ENCODE assay signal across 16 mouse cellular contexts in genomic region chr2:180712037-180712689, GRCm38 (mm10). TPM values are rescaled to one million over a fixed set of nuclear protein-coding genes. Genes with fewer than 3 reads are reported as not detected.
DNase-seq lines count a peak whose midpoint lies in the region; ATAC-seq and TF ChIP-seq lines count a peak whose summit lies in the region.
"Had no signal": no experiment of that assay in that cellular context is flagged by ENCODE, and none has a peak within 500 bp of the region (broad histone marks: within the 10 kb centered on the region; RNA-seq: fewer than 3 reads in every experiment).

No protein-coding gene starts in this region.

- 85% methylated on average over 5 of the region's 5 CpGs for WGBS in heart, embryonic 11.5 days (ENCODE audit: insufficient replicate concordance)
- 30% methylated on average over 5 of the region's 5 CpGs for WGBS in liver, embryonic 16.5 days (ENCODE audit: insufficient replicate concordance)
- 93% methylated on average over 5 of the region's 5 CpGs for WGBS in intestine, embryonic 16.5 days

- no peaks in the 10 kb centered on the region for H3K9me3 ChIP-seq in heart, embryonic 11.5 days (replicated peaks; ENCODE audit: control insufficient read depth, low read length)
- no peaks in the 10 kb centered on the region for H3K9me3 ChIP-seq in MEL (replicated peaks; ENCODE audit: insufficient read depth, low read length)
- no peaks in the 10 kb centered on the region for H3K9me3 ChIP-seq in erythroblast, embryonic 14.5 days (ENCODE audit: control insufficient read depth, low read length)
- no peaks in the 10 kb centered on the region for H3K9me3 ChIP-seq in liver, embryonic 16.5 days (replicated peaks; ENCODE audit: control insufficient read depth, low read length)
- H3K9me3 ChIP-seq in intestine, embryonic 16.5 days (ENCODE audit: control insufficient read depth, low read length) = no peaks in the 10 kb centered on the region
- H3K9me3 ChIP-seq: embryonic facial prominence, embryonic 13.5 days; hindbrain, embryonic 13.5 days; midbrain, embryonic 15.5 days had no signal

- peaks cover 19% of the 10 kb centered on the region for H3K4me1 ChIP-seq in heart, embryonic 11.5 days (ENCODE audit: control insufficient read depth, insufficient read depth, low read length)
- H3K4me1 ChIP-seq in MEL (ENCODE audit: control insufficient read depth in 1 of 2, insufficient read depth in 2 of 2, low read length in 2 of 2) = peaks cover 4 to 16% of the 10 kb centered on the region in 2 experiments
- peaks cover 58% of the 10 kb centered on the region for H3K4me1 ChIP-seq in erythroblast, embryonic 14.5 days (ENCODE audit: control insufficient read depth)
- peaks cover 36% of the 10 kb centered on the region for H3K4me1 ChIP-seq in liver, embryonic 16.5 days (ENCODE audit: control insufficient read depth, low read depth, low read length)
- H3K4me1 ChIP-seq in intestine, embryonic 16.5 days (ENCODE audit: control insufficient read depth, insufficient read depth, low read length) = peaks cover 14% of the 10 kb centered on the region

- peaks cover 9% of the 10 kb centered on the region; the same call in 1 of the 2 replicates for H3K36me3 ChIP-seq in heart, embryonic 11.5 days (ENCODE audit: control insufficient read depth, insufficient read depth, low read length)
- peaks cover 9 to 32% of the 10 kb centered on the region in 2 experiments for H3K36me3 ChIP-seq in MEL (ENCODE audit: control insufficient read depth in 1 of 2, insufficient read depth in 2 of 2, low read length in 2 of 2)
- peaks cover 60% of the 10 kb centered on the region for H3K36me3 ChIP-seq in erythroblast, embryonic 14.5 days (ENCODE audit: control insufficient read depth)
- H3K36me3 ChIP-seq in liver, embryonic 16.5 days (ENCODE audit: control insufficient read depth, insufficient read depth) = peaks cover 27% of the 10 kb centered on the region
- H3K36me3 ChIP-seq in intestine, embryonic 16.5 days (ENCODE audit: control insufficient read depth, insufficient read depth, low read length) = peaks cover 6% of the 10 kb centered on the region; the same call in 1 of the 2 replicates

- no peaks in the 10 kb centered on the region for H3K27me3 ChIP-seq in heart, embryonic 11.5 days (ENCODE audit: control insufficient read depth, insufficient read depth, low read length)
- no peaks in the 10 kb centered on the region for H3K27me3 ChIP-seq in MEL (ENCODE audit: control insufficient read depth in 1 of 2, insufficient read depth in 2 of 2, low read length in 2 of 2)
- no peaks in the 10 kb centered on the region for H3K27me3 ChIP-seq in erythroblast, embryonic 14.5 days (ENCODE audit: control insufficient read depth)
- H3K27me3 ChIP-seq in liver, embryonic 16.5 days (ENCODE audit: control insufficient read depth, insufficient read depth, low read depth, low read length) = no peaks in the 10 kb centered on the region
- H3K27me3 ChIP-seq in intestine, embryonic 16.5 days (replicated peaks; ENCODE audit: control insufficient read depth, insufficient read depth, low read length) = no peaks in the 10 kb centered on the region
- H3K27me3 ChIP-seq: embryonic facial prominence, embryonic 13.5 days; hindbrain, embryonic 13.5 days; midbrain, embryonic 15.5 days had no signal

- DNase-seq in heart, adult 8-10 months (ENCODE audit: low spot score) = no peak
- peak; percentile 91 for DNase-seq in MEL (ENCODE audit: low read depth, low spot score)
- DNase-seq in lung, postnatal 14 days = no peak
- DNase-seq in layer of hippocampus, adult 9-11 months = no peak
- DNase-seq: adrenal gland, adult 8-10 months; cerebellum, adult 9-10 months; lung, adult 18-20 months; lung, postnatal 36 days; right cerebral cortex, adult 18-20 months had no signal

- TF ChIP-seq CTCF in MEL (IDR thresholded peaks at IDR 0.05 in 2 of 3, conservative IDR thresholded peaks at IDR 0.05 in 1 of 3; ENCODE audit: control insufficient read depth in 1 of 3, insufficient read depth in 1 of 3, low read depth in 2 of 3, low read length in 3 of 3, poor library complexity in 1 of 3, severe bottlenecking in 1 of 3) = no peak

- H3K27ac ChIP-seq in heart, embryonic 11.5 days (ENCODE audit: low read depth, low read length) = no peak overlapping the region
- peak overlapping the region; percentile 83 for H3K27ac ChIP-seq in MEL (ENCODE audit: control insufficient read depth, low read depth, low read length)
- H3K27ac ChIP-seq in liver, embryonic 16.5 days (ENCODE audit: low read length) = peak overlapping the region; percentile 100
- H3K27ac ChIP-seq in intestine, embryonic 16.5 days (ENCODE audit: low read length) = no peak overlapping the region
- H3K27ac ChIP-seq: embryonic facial prominence, embryonic 13.5 days; hindbrain, embryonic 13.5 days; midbrain, embryonic 15.5 days had no signal

- H3K4me3 ChIP-seq in heart, embryonic 11.5 days (ENCODE audit: low read depth, low read length) = no peak overlapping the region
- H3K4me3 ChIP-seq in MEL (ENCODE audit: control insufficient read depth in 1 of 2, insufficient read depth in 1 of 2, low read depth in 2 of 2, low read length in 2 of 2) = peak overlapping the region in 1 of 2 experiments; percentile 86; a peak in 2 of 4 replicates
- peak overlapping the region; percentile 79 for H3K4me3 ChIP-seq in erythroblast, embryonic 14.5 days (replicated peaks)
- peak overlapping the region; percentile 100 for H3K4me3 ChIP-seq in liver, embryonic 16.5 days (ENCODE audit: low read depth, low read length)
- no peak overlapping the region for H3K4me3 ChIP-seq in intestine, embryonic 16.5 days (ENCODE audit: low read length)

- peak overlapping the region; percentile 22 for H3K4me2 ChIP-seq in heart, embryonic 11.5 days
- H3K4me2 ChIP-seq in liver, embryonic 16.5 days (ENCODE audit: low read depth, low read length) = peak overlapping the region; percentile 83
- H3K4me2 ChIP-seq in intestine, embryonic 16.5 days (ENCODE audit: low read depth, low read length) = no peak overlapping the region

- TF ChIP-seq POLR2A in MEL (IDR thresholded peaks at IDR 0.05; ENCODE audit: control insufficient read depth in 1 of 2, insufficient read depth in 1 of 2, low read depth in 1 of 2, low read length in 2 of 2, poor library complexity in 1 of 2) = peak in 1 of 2 experiments; percentile 63; a peak in 2 of 4 replicates

- ATAC-seq in heart, embryonic 11.5 days (replicated peaks; ENCODE audit: insufficient number of reproducible peaks, low FRiP score, low TSS enrichment) = no peak
- peak; percentile 67 for ATAC-seq in liver, embryonic 16.5 days (ENCODE audit: low read depth)
- ATAC-seq in intestine, embryonic 16.5 days = no peak; the same call in 1 of the 2 replicates
- ATAC-seq: midbrain, embryonic 15.5 days had no signal

- TF ChIP-seq EP300 in MEL (IDR thresholded peaks at IDR 0.05; ENCODE audit: low read depth in 1 of 2, low read length in 2 of 2) = peak; percentile 72 to 89

- H3K9ac ChIP-seq in heart, embryonic 11.5 days (ENCODE audit: low read depth, low read length) = no peak overlapping the region
- H3K9ac ChIP-seq in MEL (ENCODE audit: control insufficient read depth, low read depth, low read length, poor library complexity, severe bottlenecking) = peak overlapping the region; percentile 95; the same call in 1 of the 2 replicates
- H3K9ac ChIP-seq in liver, embryonic 16.5 days (ENCODE audit: low read depth, low read length) = peak overlapping the region; percentile 53
- no peak overlapping the region for H3K9ac ChIP-seq in intestine, embryonic 16.5 days (ENCODE audit: low read depth, low read length)

- peaks cover 45% of the 10 kb centered on the region for H3K79me2 ChIP-seq in MEL (ENCODE audit: control insufficient read depth, insufficient read depth, low read length, poor library complexity)

- TF ChIP-seq RAD21 in MEL (IDR thresholded peaks at IDR 0.05; ENCODE audit: low read depth, low read length) = no peak

TF ChIP-seq in MEL, 35 proteins besides CTCF, POLR2A, EP300 and RAD21 (continues in another document):
- TF ChIP-seq CHD1 (IDR thresholded peaks at IDR 0.05; ENCODE audit: low read depth, low read length) (no peak), MXI1 (IDR thresholded peaks at IDR 0.05; ENCODE audit: low read depth, low read length) (peak; percentile 63; the same call in 1 of the 2 replicates), SMC3 (IDR thresholded peaks at IDR 0.05; ENCODE audit: low read depth, low read length) (no peak), USF2 (IDR thresholded peaks at IDR 0.05; ENCODE audit: borderline replicate concordance in 1 of 2, insufficient read depth in 1 of 2, low read depth in 1 of 2, low read length in 2 of 2) (no peak)

RNA-seq across cellular contexts. Expression of gene Gid8, which starts 2.2 kb away (rescaled TPM):
- 52.9 and 54.2 TPM in 2 replicates for polyA plus RNA-seq in heart, embryonic 11.5 days (2014; fragmentation: Nextera tagmentation; extraction: Ambion mirVana)
- total RNA-seq in heart, adult 8-10 months (2022) = 10 to 100 TPM; 57.6 to 66.1 (median 59.5) TPM
- total RNA-seq in MEL (2012; rRNA removed) = 42.7 and 52.8 TPM in 2 replicates
- polyA plus RNA-seq in MEL (2012; ENCODE audit: insufficient read depth in 1 of 2, insufficient read length in 2 of 2, low read depth in 1 of 2, low replicate concordance in 2 of 2, missing spikeins in 1 of 2) = 10 to 100 TPM in 1 of 2 experiments, not detected in 1; 65.5 TPM
- 4.3 and 5.4 TPM in 2 replicates for polyA plus RNA-seq in erythroblast, embryonic 14.5 days (2012)
- 101 and 112 TPM in 2 replicates for polyA plus RNA-seq in liver, embryonic 16.5 days (2015; fragmentation: Nextera tagmentation; extraction: Ambion mirVana)
- 51.1 and 54.4 TPM in 2 replicates for polyA plus RNA-seq in intestine, embryonic 16.5 days (2015; fragmentation: Nextera tagmentation; extraction: Ambion mirVana)

RNA-seq across cellular contexts. Expression of gene Dido1, which starts 2.4 kb away (rescaled TPM):
- polyA plus RNA-seq in heart, embryonic 11.5 days (2014; fragmentation: Nextera tagmentation; extraction: Ambion mirVana) = 20.8 and 21.3 TPM in 2 replicates
- total RNA-seq in heart, adult 8-10 months (2022) = 10 to 100 TPM; 25.2 to 35.9 (median 31.1) TPM
- total RNA-seq in MEL (2012; rRNA removed) = 27.9 and 30.1 TPM in 2 replicates
- polyA plus RNA-seq in MEL (2012; ENCODE audit: insufficient read depth in 1 of 2, insufficient read length in 2 of 2, low read depth in 1 of 2, low replicate concordance in 2 of 2, missing spikeins in 1 of 2) = 10 to 100 TPM; 17.8 to 35.1 TPM
- polyA plus RNA-seq in erythroblast, embryonic 14.5 days (2012) = 1.1 and 1.6 TPM in 2 replicates
- polyA plus RNA-seq in liver, embryonic 16.5 days (2015; fragmentation: Nextera tagmentation; extraction: Ambion mirVana) = 12.6 and 12.9 TPM in 2 replicates
- 16.6 and 17.0 TPM in 2 replicates for polyA plus RNA-seq in intestine, embryonic 16.5 days (2015; fragmentation: Nextera tagmentation; extraction: Ambion mirVana)

RNA-seq across cellular contexts. Expression of gene Slc17a9, which starts 12.9 kb away (rescaled TPM):
- polyA plus RNA-seq in heart, embryonic 11.5 days (2014; fragmentation: Nextera tagmentation; extraction: Ambion mirVana) = 0.41 and 0.96 TPM in 2 replicates
- under 1 TPM; 0.30 to 0.75 (median 0.40) TPM for total RNA-seq in heart, adult 8-10 months (2022)
- 6.5 and 6.7 TPM in 2 replicates for total RNA-seq in MEL (2012; rRNA removed)
- polyA plus RNA-seq in MEL (2012; ENCODE audit: insufficient read depth in 1 of 2, insufficient read length in 2 of 2, low read depth in 1 of 2, low replicate concordance in 2 of 2, missing spikeins in 1 of 2) = 10 to 100 TPM in 1 of 2 experiments, not detected in 1; 16.1 TPM
- 0.13 and 0.18 TPM in 2 replicates for polyA plus RNA-seq in erythroblast, embryonic 14.5 days (2012)
- 10.4 and 10.8 TPM in 2 replicates for polyA plus RNA-seq in liver, embryonic 16.5 days (2015; fragmentation: Nextera tagmentation; extraction: Ambion mirVana)
- 5.4 and 6.3 TPM in 2 replicates for polyA plus RNA-seq in intestine, embryonic 16.5 days (2015; fragmentation: Nextera tagmentation; extraction: Ambion mirVana)

Comparison
In these comparisons a context has a peak if more than half of its experiments do, and no peak if none do; other contexts are left out.
1. H3K27ac ChIP-seq: peak in MEL (single experiment) and liver, embryonic 16.5 days (single experiment); none in heart, embryonic 11.5 days (single experiment) and intestine, embryonic 16.5 days (single experiment).
2. H3K4me3 ChIP-seq: peak in erythroblast, embryonic 14.5 days (single experiment) and liver, embryonic 16.5 days (single experiment); none in heart, embryonic 11.5 days (single experiment) and intestine, embryonic 16.5 days (single experiment).
3. H3K9ac ChIP-seq: peak in MEL (single experiment) and liver, embryonic 16.5 days (single experiment); none in heart, embryonic 11.5 days (single experiment) and intestine, embryonic 16.5 days (single experiment).